Mouse (Mus musculus) mouse trophoblast stem cell (cell line): ENCODE data around the gene Hoxb3.

ENCODE experiments used
- in situ Hi-C, 2 experiments: fragments of 300-500 bp; cut with MseI, MboI; formaldehyde crosslinking; loops; 2 replicates in 1 of 2; 3 replicates in 1 of 2; pipeline ENCODE4 v1.15.1; 2025

The Hoxb3 gene

DNA sequence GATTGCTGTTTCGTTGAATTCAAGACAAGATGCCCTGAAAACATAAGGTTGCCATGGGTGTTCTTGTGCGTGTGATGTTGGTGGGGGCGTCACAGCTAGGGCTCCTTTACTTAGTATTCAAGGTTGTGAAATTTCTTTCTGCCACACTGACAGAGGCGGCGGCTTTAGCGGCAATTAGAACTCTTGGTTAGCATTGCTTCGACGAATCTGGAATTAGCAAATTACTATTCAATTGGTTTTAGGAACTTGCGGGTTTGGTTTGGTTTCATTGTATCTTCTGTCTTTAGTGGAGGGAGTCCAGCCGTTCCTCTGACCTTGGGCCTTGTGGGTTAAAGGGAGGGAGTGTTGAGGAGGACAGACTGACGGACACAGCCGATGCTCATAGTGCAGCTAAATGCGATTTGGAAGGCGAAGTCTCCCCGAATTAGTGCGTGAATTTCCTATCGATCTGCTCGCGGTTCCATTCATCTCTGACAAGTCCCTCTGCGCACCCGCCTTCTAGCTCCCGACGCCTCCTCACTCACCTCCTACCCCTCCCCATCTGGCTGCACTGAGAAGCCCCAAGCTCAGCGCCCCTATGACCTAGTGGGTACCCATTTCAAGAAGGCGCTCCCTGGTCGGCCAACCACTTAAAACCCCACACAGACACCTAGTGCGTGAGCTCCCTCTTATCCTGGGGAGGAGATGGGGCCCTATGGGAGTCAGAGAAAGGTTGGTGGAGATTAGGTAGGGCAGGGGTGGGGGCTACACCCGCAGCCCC, 5.3 kb upstream of the Hoxb3 start, which contains the start of gene Hoxb4:
Hoxb4 (plus strand) TSS at position 660 of the 760 bp plus-strand sequence.
- in situ Hi-C loops = no loop called here

DNA sequence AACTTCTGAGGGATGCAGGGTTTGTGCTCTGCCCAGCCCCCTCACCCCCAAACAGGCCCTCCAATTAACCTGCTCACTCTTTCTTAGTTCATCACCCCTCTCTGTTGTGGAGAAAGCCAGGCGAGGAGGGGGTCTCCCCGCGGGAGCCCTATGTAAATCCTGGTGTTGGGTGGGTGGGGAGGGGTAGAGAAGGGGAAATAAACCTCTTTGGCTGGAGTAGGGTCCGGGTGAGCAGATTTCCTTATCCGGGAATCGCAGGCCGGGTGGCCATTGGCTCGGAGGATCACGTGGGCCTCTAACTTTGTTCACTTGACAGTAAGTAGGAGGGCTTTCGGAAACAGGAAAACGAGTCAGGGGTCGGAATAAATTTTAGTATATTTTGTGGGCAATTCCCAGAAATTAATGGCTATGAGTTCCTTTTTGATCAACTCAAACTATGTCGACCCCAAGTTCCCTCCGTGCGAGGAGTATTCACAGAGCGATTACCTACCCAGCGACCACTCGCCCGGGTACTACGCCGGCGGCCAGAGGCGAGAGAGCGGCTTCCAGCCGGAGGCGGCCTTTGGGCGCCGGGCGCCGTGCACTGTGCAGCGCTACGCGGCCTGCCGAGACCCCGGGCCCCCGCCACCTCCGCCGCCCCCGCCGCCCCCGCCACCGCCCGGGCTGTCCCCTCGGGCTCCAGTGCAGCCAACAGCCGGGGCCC, 4.6 kb upstream of the Hoxb3 start:
- in situ Hi-C loops = no loop called here

DNA sequence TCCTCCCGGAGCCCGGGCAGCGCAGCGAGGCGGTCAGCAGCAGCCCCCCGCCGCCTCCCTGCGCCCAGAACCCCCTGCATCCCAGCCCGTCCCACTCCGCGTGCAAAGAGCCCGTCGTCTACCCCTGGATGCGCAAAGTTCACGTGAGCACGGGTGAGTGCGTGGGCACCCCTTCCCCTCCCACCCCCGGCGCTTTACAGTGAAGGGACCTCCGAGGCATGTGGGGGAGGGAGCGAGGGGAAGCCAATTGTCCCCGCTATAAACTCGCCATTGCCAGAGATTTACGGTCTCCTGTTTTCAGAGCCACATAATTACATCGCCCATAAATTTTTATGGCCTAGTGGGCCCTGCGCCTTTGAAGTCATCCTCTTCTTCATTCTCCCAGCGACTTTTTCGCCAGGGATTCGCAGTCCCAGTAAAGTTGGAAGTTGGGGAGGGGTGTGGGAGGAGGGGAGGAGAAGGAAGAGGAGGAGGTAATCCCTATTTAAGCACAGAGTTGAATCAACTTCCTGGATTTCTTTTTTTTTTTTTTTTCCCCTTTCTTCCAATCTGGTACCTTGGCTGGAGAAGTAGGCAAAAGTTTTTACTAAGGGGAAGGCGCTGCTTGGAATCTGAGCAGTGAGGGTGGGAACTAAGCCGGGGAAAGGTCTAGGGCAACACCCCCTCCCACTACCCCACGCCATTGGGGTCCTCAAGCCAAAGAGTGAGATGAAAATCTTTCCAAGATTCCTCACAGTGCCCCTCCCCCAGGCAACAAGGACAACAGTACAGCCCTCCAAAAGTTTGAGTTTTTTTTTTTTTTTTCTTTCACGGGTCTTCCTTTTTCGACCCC, 3.8 kb upstream of the Hoxb3 start:
- in situ Hi-C loops = no loop called here

DNA sequence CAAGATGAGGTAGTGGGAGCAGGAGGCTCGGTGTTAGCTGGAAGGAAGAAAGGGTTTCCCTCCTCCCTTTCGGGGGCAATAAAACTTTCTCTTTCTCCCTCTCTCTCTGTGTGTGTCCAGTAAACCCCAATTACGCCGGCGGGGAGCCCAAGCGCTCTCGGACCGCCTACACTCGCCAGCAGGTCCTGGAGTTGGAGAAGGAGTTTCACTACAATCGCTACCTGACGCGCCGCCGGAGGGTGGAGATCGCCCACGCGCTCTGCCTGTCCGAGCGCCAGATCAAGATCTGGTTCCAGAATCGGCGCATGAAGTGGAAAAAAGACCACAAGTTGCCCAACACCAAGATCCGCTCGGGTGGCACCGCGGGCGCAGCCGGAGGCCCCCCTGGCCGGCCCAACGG, 3.2 kb upstream of the Hoxb3 start:
- in situ Hi-C loops = no loop called here

DNA sequence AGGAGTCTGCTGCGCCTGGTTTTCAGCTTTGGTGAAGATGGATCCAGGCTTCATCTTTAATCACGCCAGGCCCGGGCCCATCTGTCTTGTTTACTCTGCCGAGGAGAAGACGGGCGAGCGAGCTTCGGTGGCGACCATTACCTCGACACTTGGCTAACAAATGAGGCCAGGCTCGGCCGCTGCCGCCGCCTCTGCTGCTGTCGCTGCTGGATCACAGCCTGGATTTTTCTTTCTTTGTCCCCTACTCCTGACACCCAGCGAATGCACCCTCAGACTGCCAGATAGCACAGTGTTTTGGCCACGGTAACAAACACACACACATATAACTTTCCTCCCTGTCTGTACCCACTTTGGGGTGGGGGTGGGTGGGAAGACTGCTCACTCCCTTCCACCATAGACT, 2.4 kb upstream of the Hoxb3 start:
- in situ Hi-C loops = no loop called here

DNA sequence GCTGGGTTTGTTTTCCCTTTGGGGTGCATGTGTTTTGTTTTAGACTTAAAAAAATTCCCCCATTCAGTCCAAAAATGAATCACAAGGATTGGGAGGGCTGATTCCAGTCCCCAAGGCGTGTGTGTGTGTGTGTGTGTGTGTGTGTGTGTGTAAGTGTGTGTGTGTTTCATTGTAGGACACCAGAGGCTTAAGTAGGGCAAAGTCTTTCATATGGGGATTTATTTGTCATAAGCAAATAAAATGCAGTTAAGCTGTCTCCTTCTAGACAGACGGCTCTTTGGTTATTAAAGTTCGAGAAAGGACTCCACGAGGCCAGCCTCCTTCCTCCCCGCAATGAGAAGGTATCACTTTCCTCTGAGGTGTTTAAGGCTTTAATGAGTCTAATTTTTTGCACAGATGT, 1.3 kb upstream of the Hoxb3 start:
- in situ Hi-C loops = no loop called here

DNA sequence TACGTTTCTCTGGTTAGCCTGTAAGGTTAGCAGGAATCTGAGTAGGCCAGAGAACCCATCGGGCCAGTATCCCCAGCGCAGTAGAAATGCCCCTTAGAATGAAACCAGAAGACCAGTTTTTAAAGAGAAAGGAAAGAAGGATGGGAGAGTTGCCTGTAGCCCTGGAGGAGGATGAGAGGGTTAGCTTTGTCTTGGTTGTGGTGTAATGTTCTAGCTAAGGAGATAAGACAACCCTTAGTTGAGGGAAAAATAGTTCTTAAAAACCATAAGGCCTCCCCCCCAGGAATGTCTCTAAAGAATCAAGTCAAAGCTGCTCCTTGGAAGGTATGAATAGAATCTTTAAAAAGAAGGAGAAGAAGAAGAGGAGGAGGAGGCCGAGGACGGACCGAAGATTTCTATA, 388 bp upstream of the Hoxb3 start:
- in situ Hi-C loops = no loop called here

DNA sequence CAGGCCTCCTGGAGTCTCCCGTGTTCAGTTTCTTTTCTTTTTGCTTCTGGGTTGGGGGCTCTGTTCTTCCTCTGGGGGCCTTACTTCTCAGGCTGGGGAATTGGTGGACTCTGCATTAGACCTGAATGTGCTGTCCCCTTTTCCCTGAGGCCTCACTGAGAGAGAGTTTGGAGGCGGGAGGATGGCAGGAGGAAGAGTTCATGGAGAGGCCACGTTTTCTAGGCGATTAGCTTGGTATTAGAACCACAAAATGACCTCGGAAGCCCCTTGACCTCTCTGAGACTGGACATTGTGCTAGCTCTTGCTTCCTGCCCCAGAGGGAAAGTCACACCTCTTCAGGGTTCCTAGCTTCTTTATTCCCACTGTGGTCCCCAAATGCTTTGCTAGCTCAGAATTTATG, 999 bp downstream of the Hoxb3 start:
- in situ Hi-C loops = no loop called here

DNA sequence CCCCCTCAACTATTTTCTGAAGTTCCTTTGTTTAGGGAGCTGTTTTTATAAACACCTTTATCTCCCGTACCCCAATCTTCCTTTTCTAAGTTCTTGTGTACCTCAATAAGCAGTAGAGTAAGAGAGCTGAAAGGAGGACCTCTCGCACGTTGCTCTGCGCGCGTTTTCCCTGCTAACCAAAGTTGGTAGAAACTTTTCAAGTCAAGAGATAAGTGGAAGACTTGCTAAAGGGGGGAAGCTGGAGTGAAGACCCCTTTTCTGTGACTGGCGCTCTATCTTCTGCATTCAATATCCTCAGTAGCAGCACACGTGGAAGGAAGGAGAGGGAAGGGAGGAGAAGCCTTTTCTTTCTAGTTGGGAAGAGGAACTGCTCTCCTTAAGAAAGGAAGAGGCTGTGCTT, 1.8 kb downstream of the Hoxb3 start:
- in situ Hi-C loops = no loop called here

DNA sequence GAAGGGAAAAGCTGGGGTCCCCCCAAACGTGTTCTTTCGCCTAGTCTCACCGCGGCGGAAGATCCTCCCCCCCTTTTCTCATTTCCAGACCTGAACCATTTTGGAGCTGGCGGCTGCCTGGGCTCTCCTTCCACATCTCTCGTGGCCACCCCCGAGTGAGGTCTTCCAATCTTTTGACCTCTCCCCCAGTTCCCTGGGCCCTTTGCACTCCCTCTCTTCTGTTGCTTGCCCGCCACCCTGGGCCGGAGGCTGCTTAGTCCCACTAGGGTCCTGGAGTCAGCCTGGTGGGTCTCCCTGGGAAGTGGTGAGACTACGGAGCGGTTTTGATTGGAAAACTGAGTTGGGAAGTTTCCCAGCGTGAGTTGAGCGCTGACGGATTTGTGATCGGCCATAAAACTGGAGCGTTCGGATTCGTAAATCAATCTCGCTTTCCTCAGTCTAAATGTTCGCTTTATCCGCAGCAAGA, 2.7 kb downstream of the Hoxb3 start:
- in situ Hi-C loops = no loop called here

DNA sequence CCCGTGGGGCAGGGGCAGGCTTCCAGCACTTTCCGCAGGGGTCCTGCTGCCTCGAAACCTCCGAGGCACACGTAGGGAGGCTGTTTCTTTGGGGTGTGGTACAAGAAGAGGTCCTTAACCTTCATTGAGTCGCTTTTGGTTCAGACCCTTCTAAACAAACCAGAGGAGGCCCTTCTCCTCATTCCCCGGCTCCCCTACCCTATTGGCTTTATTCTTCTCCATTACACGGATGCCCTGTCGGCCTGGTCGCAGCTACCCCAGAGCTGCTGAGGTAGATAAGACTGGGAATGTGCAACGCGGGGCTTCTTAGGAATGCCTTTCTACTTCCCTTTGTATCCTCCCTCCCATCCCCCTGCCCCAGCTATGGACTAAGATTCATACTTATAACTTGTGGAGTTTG, 3.6 kb downstream of the Hoxb3 start:
- in situ Hi-C loops = no loop called here

DNA sequence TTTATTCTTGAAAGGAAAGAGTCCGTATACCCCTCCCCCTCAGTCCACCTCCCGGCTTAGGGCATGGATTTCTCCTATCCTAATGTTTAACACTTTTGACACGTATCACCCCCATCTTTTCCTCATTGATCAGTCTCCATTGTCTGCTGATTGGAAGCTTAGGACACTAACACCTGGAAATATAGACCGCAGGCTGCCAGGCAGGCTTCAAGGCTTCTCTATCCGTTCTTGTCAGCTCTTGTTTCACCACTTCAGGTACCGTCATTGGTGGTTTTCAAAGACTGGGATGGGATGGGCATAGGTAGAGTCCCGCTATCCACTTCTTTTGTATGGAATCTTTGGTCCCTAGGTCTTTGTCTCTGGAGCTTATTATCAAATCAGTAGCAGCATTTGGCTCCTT, 4.0 kb downstream of the Hoxb3 start:
- in situ Hi-C loops = no loop called here

DNA sequence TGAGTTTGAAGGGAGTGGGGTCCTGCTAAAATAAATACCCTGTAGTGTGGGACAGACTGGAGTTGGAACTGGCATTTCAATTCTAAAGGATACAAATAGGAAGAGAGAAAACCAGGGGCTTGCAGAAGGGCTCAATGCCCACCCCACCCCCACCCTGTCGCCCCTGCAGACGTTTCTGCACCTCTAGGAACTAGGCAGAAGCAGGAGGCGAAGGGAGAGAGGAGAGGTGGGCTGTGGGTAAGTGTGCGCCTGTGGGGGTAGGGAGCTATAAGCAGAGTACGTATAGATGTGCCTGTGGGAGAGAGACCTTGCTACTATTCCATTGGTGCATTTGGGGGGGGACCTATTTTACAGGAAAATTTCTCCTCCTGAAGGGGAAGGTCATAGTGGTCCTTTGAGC, 4.6 kb downstream of the Hoxb3 start:
- in situ Hi-C loops = no loop called here

DNA sequence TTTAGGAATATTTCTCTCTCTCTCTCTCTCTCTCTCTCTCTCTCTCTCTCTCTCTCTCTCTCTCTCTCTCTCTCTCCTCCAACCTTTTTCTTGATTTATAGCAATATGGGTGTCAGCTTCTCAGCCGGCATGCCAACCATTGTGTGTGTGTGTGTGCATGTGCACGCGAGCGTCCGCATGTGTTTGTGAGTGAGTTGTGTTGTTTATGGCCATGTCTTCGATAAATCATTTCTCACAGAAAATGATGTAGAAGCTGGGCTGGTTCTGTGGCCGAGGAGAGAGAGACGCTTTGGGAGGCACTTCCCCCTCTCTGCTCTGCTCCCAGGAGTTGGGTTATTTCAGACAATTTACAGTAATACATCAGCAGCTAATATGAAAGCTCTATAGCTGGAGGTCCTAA, 5.5 kb downstream of the Hoxb3 start:
- in situ Hi-C loops = no loop called here

DNA sequence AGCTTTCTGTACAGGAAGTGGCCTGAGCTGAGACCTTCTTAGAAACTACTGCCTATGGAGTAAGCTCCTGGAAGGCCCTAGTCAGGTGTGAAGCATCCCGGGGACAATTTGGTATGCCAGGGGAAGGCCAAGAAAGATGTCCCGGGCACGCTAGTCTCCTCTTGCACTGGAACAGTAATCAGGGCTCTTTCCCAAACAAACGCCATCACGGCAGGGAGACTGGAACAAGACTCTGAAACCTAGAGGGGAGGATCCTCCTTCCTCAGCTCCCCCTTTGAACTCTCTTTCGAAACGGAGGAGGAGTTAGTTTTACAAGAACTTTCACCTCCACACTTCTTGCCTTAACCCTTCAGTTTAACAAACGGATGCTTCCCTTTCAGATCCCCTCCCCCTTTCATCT, 9.0 kb downstream of the Hoxb3 start:
- in situ Hi-C loops = no loop called here

DNA sequence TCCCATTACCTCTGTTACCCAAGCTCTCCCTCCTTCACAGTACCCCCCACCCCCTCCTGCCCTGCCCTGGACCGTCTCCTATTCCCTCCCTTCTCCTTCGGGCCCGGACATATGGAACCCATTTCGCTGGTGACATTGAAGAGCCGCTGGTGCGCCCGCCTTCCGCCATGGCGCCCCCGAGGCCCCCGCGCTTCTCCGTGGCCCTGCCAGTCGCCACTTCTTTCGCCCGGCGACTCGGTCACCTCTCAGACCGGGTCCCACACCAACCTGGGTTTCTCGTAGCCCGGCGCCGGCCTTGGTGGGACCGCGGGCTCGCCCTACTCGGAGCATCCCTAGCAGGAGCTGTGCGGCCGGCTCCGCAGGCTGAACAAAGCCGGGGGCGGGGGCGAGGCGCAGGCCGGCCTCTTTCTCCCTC, 9.5 kb downstream of the Hoxb3 start:
- in situ Hi-C loops = no loop called here

DNA sequence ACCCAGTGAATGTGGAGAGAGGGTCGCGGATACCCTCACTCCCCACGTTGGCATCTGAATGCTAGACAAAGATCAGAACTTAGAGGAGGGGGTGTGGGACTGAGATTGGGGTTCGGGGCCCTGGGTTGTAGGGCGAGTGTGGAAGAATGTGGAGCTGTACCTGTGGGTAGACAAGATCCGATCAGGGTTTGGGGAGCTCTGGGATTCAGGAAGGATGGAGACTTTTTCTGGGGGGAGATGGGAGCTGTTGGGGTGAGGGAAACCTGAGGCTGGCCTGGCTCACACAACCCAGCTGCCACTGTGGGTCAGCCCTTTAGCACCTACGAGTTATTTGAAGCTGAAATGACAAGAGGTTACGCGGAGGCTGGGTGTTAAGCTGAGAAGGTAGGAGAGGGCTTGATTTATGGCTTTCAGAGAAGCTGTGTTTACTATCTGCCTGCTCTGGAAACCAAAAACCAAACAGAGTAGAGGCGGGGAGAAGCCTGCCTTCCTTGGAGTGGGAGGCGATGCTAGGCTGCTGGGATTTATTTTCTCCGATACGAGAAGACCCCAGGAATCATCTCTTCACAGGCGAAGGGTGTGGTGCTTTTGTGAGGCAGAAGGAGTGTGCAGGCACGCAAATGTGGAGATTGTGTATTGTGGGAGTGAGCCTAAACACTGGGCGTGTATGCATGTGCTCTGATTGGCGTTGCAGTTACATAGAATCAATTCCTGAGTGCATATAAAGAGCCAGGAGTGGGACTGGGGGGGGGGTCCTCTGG, 10.3 kb downstream of the Hoxb3 start:
- in situ Hi-C loops = no loop called here

DNA sequence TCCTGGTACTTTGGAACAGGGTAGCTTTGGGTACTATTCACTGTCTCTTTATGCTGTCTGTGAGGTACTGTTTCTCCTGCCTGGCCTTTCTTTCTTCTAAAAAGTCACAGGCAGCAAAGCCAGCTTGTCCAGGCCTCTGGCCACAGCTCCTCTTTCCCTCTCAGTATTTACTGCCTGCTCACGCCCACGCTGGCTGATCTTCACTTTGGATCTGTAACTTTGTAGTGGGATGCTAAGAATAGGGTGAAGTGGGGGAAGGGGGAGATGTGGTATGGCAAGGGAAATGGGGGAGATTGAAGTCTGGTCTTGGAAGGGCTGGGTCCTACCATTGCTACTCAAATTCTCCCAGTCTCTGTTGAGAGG, 10.9 kb downstream of the Hoxb3 start:
- in situ Hi-C loops = no loop called here

DNA sequence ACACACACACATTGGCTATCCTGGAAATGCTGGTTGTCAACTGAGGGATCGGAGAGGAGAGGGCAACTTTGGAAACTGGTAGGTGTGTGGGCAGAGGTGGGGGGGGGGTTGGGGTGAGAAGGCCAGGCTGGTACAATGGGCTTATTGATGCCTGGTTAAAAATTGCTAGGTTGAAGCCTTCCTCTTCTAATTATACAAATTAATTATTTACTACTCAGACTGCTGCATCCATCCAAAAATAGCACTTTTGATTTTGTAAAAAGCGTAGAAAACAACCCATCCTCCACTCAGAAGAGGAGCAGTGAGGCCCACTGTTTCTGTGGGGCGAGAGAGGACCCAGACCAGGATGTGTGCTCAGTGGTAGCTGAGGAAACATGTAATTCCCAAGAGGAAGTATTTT, 11.9 kb downstream of the Hoxb3 start:
- in situ Hi-C loops = no loop called here

DNA sequence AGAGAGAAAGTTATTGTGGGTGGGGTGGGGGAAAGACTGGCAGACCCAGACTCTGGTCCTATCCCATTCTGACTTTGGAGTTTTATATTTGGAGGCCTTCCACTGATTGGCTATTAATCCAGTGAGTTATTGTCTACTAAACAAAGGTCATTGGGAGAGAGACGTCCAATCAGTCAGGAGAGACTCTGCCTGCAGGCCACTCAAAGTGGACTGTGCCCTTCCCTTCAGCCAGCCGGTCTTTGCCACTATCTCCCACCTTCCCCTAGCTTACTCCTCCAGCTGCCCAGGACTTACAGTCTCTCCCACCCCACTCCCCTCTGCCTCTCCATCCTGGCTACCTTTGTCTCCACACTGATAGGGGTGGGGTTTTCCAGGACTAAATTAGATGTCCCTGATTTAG, 13.5 kb downstream of the Hoxb3 start:
- in situ Hi-C loops = no loop called here

DNA sequence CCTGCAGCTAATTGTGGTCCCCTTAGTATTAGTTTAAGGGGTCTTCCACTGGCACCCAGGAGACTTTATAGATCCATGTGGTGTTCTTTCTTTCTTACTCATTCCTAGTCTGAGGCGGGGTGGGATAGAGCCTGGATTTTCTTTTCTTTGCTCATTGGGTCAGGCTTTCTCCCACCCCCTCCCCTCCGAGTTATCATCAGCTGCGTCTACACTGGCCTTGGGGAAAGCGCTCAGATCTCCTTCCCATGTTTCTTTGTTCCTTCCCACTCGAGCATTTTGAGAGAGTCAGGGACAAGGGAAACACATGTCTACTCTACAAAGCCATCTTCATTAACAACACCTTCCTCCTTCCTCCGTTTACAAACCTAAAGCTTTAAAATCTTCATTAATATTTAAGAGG, 13.9 kb downstream of the Hoxb3 start:
- in situ Hi-C loops = no loop called here
